25 mouse cellular contexts compared by ENCODE assay signal in genomic region chr10:90584052-90584451, GRCm38 (mm10).
"Had no signal": no experiment of that assay in that cellular context is flagged by ENCODE, and none has a peak within 500 bp of the region (broad histone marks: within the 10 kb centered on the region; RNA-seq: fewer than 3 reads in every experiment).

No protein-coding gene starts in this region.

- H3K4me1 ChIP-seq: heart, embryonic 10.5 days; heart, embryonic 12.5 days; hindbrain, embryonic 10.5 days; hindbrain, embryonic 12.5 days; intestine, embryonic 15.5 days; limb, embryonic 10.5 days; limb, embryonic 12.5 days; liver, embryonic 13.5 days; liver, embryonic 15.5 days had no signal

- H3K36me3 ChIP-seq: heart, embryonic 10.5 days; heart, embryonic 12.5 days; hindbrain, embryonic 10.5 days; hindbrain, embryonic 12.5 days; intestine, embryonic 15.5 days; limb, embryonic 10.5 days; limb, embryonic 12.5 days; liver, embryonic 13.5 days; liver, embryonic 15.5 days had no signal

- H3K27me3 ChIP-seq: heart, embryonic 12.5 days; hindbrain, embryonic 12.5 days; intestine, embryonic 15.5 days; limb, embryonic 12.5 days; liver, embryonic 13.5 days; liver, embryonic 15.5 days had no signal

- H3K4me2 ChIP-seq: heart, embryonic 12.5 days; hindbrain, embryonic 12.5 days; hindbrain, embryonic 14.5 days; intestine, embryonic 15.5 days; limb, embryonic 12.5 days; liver, embryonic 11.5 days; liver, embryonic 13.5 days; liver, embryonic 15.5 days had no signal

- H3K27ac ChIP-seq: heart, embryonic 10.5 days; hindbrain, embryonic 10.5 days; hindbrain, embryonic 12.5 days; hindbrain, embryonic 14.5 days; intestine, embryonic 15.5 days; limb, embryonic 10.5 days; limb, embryonic 12.5 days; liver, embryonic 13.5 days; liver, embryonic 15.5 days had no signal

- H3K9me3 ChIP-seq: heart, embryonic 10.5 days; heart, embryonic 12.5 days; hindbrain, embryonic 10.5 days; hindbrain, embryonic 12.5 days; intestine, embryonic 15.5 days; limb, embryonic 10.5 days; limb, embryonic 12.5 days; liver, embryonic 13.5 days; liver, embryonic 15.5 days had no signal

- ATAC-seq: hindbrain, embryonic 16.5 days; inflammation-experienced regulatory T-cells, adult 6 months; intestine, embryonic 15.5 days; intestine, postnatal 0 days had no signal

- H3K4me3 ChIP-seq: heart, embryonic 10.5 days; heart, embryonic 12.5 days; hindbrain, embryonic 10.5 days; hindbrain, embryonic 12.5 days; intestine, embryonic 15.5 days; limb, embryonic 10.5 days; limb, embryonic 12.5 days; liver, embryonic 13.5 days; liver, embryonic 15.5 days had no signal

- H3K9ac ChIP-seq: heart, embryonic 12.5 days; hindbrain, embryonic 12.5 days; hindbrain, embryonic 14.5 days; intestine, embryonic 15.5 days; limb, embryonic 12.5 days; liver, embryonic 13.5 days; liver, embryonic 15.5 days had no signal

- DNase-seq: gastrocnemius, postnatal 25 days; heart, adult 18-20 months; heart, postnatal 10 days; heart, postnatal 4 days; kidney, adult 18-20 months; kidney, adult 8-10 months; kidney, postnatal 10 days; kidney, postnatal 25 days; kidney, postnatal 4 days; layer of hippocampus, adult 9-11 months; liver; liver, embryonic 13.5 days had no signal
